Mouse (Mus musculus) cerebellum, adult 2 months (tissue): ENCODE measurements around the gene Maml3.

ENCODE experiments used
- CTCF ChIP-seq: fragments of 200-500 bp; IDR thresholded peaks from 2 replicates; pipeline ENCODE4 v1.5.1; 2011; ENCODE audit warnings: low read depth, mild to moderate bottlenecking, control low read depth, low read length, moderate library complexity, borderline replicate concordance; ENCODE audit not compliant: insufficient read depth
- POLR2A ChIP-seq: fragments of 200-500 bp; IDR thresholded peaks from 2 replicates; pipeline ENCODE4 v1.6.1; 2011; ENCODE audit warnings: low read length, control low read depth, borderline replicate concordance; ENCODE audit not compliant: insufficient read depth

DNA sequence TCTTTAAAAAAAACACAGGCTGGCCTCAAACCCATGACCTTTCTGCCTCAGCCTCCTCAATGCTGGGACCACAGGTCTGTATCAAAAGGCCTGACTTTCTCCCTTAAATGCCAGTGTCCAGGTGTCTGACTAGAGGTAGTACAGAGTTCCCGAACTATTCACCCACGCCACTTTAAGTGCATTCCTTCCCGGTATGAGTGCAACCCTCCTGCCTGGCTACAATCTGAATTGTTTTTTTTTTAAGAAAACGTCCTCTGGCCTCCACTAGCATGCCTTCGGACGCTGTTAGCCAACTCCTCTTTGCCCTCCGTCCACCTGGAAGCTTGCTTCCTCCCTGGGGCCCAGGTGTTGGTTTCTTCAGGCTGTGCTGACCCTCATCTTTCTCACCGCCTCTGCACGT is 260.6 kb downstream of the Maml3 start:
- TF ChIP-seq POLR2A (no peak), CTCF (no peak)
